Mouse (Mus musculus): ENCODE measurements around the gene Sdk2. TPM values are rescaled to one million over a fixed set of nuclear protein-coding genes. Genes with fewer than 3 reads are reported as not detected.
A peak's percentile ranks its signal among the peaks of the same experiment; 100 is the strongest.

Sdk2 gene
- polyA plus RNA-seq, 1 experiment from 2014 or later = 0.66 TPM

- 67% methylated on average over 17 of the region's 17 CpGs for WGBS
- no peaks in the 10 kb centered on the region for H3K27me3 ChIP-seq (replicated peaks; ENCODE audit: insufficient read depth, low read length)
- ATAC-seq = no peak
- H3K9ac ChIP-seq (replicated peaks; ENCODE audit: low read depth) = no peak overlapping the region
- DNase-seq (ENCODE audit: low spot score) = no peak
- TF ChIP-seq EP300 (IDR thresholded peaks at IDR 0.05) (no peak), CTCF (IDR thresholded peaks at IDR 0.05) (no peak)
- H3K9me3 ChIP-seq (ENCODE audit: low read length) = no peaks in the 10 kb centered on the region
- no peaks in the 10 kb centered on the region for H3K4me1 ChIP-seq (ENCODE audit: insufficient read depth, low read depth, low read length)
- H3K4me3 ChIP-seq (ENCODE audit: low read depth, low read length) = no peak overlapping the region
- no peaks in the 10 kb centered on the region for H3K36me3 ChIP-seq (ENCODE audit: insufficient read depth, low read length)
- no peak overlapping the region for H3K4me2 ChIP-seq (replicated peaks; ENCODE audit: low read depth, low read length)
- H3K27ac ChIP-seq (ENCODE audit: low read length) = no peak overlapping the region
Measured at GRCm38 (mm10) chr11:114054581-114055315, 12.1 kb downstream of the Sdk2 start.

GRCm38 (mm10) chr11:114051361-114051760 is 15.5 kb downstream of the Sdk2 start:
- ATAC-seq = peak; percentile 23; the same call in 1 of the 2 replicates
- WGBS = 38% methylated on average over 4 of the region's 4 CpGs
- no peak overlapping the region for H3K4me3 ChIP-seq (ENCODE audit: low read depth, low read length)
- no peaks in the 10 kb centered on the region for H3K36me3 ChIP-seq (ENCODE audit: insufficient read depth, low read length)
- no peak for TF ChIP-seq EP300 (IDR thresholded peaks at IDR 0.05)
- no peak for TF ChIP-seq CTCF (IDR thresholded peaks at IDR 0.05)
- no peak overlapping the region for H3K4me2 ChIP-seq (replicated peaks; ENCODE audit: low read depth, low read length)
- H3K27me3 ChIP-seq (replicated peaks; ENCODE audit: insufficient read depth, low read length) = no peaks in the 10 kb centered on the region
- DNase-seq (ENCODE audit: low spot score) = no peak
- no peaks in the 10 kb centered on the region for H3K9me3 ChIP-seq (ENCODE audit: low read length)
- H3K27ac ChIP-seq (ENCODE audit: low read length) = no peak overlapping the region
- H3K4me1 ChIP-seq (ENCODE audit: insufficient read depth, low read depth, low read length) = no peaks in the 10 kb centered on the region
- no peak overlapping the region for H3K9ac ChIP-seq (replicated peaks; ENCODE audit: low read depth)

- DNase-seq (ENCODE audit: low spot score) (no peak), ATAC-seq (no peak)
- H3K4me2 ChIP-seq (replicated peaks; ENCODE audit: low read depth, low read length) = no peak overlapping the region
- H3K4me1 ChIP-seq (ENCODE audit: insufficient read depth, low read depth, low read length) = no peaks in the 10 kb centered on the region
- TF ChIP-seq EP300 (IDR thresholded peaks at IDR 0.05) (no peak), CTCF (IDR thresholded peaks at IDR 0.05) (no peak)
- H3K27ac ChIP-seq (ENCODE audit: low read length) = no peak overlapping the region
- H3K27me3 ChIP-seq (replicated peaks; ENCODE audit: insufficient read depth, low read length) = no peaks in the 10 kb centered on the region
- H3K4me3 ChIP-seq (ENCODE audit: low read depth, low read length) = no peak overlapping the region
- H3K36me3 ChIP-seq (ENCODE audit: insufficient read depth, low read length) = no peaks in the 10 kb centered on the region
- no peaks in the 10 kb centered on the region for H3K9me3 ChIP-seq (ENCODE audit: low read length)
- H3K9ac ChIP-seq (replicated peaks; ENCODE audit: low read depth) = no peak overlapping the region
- WGBS = 56% methylated on average over 3 of the region's 3 CpGs
Measured at GRCm38 (mm10) chr11:114050511-114050910, 16.3 kb downstream of the Sdk2 start.

GRCm38 (mm10) chr11:114047887-114048331 is 18.9 kb downstream of the Sdk2 start:
- ATAC-seq (no peak), DNase-seq (ENCODE audit: low spot score) (no peak)
- H3K4me2 ChIP-seq (replicated peaks; ENCODE audit: low read depth, low read length) = no peak overlapping the region
- no peak overlapping the region for H3K9ac ChIP-seq (replicated peaks; ENCODE audit: low read depth)
- H3K4me1 ChIP-seq (ENCODE audit: insufficient read depth, low read depth, low read length) = no peaks in the 10 kb centered on the region
- no peak for TF ChIP-seq EP300 (IDR thresholded peaks at IDR 0.05)
- no peak for TF ChIP-seq CTCF (IDR thresholded peaks at IDR 0.05)
- no peak overlapping the region for H3K4me3 ChIP-seq (ENCODE audit: low read depth, low read length)
- no peaks in the 10 kb centered on the region for H3K9me3 ChIP-seq (ENCODE audit: low read length)
- 7% methylated on average over 10 of the region's 10 CpGs for WGBS
- H3K27me3 ChIP-seq (replicated peaks; ENCODE audit: insufficient read depth, low read length) = no peaks in the 10 kb centered on the region
- H3K27ac ChIP-seq (ENCODE audit: low read length) = no peak overlapping the region
- no peaks in the 10 kb centered on the region for H3K36me3 ChIP-seq (ENCODE audit: insufficient read depth, low read length)

DNA sequence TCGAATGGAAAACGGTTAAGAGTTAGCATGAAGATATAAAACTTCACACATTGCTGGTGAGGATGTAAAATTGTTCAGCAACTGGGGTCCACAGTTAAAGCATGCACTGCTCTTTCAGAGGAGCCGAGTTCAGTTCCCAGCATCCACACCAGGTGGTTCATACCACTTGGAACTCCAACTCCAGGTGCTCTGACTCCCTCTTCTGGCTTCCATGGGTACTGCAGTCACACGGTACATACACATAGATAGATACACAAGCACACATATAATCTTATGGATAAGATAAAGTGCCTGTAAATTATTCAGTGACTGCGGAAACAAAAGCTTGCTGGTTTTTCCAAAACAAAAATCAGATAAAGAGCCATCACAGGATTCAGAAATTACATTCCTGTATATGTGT is 19.9 kb downstream of the Sdk2 start:
- Histone ChIP-seq H3K27me3 (replicated peaks; ENCODE audit: insufficient read depth, low read length) (no peaks in the 10 kb centered on the region), H3K27ac (ENCODE audit: low read length) (no peak overlapping the region), H3K9ac (replicated peaks; ENCODE audit: low read depth) (no peak overlapping the region), H3K4me2 (replicated peaks; ENCODE audit: low read depth, low read length) (no peak overlapping the region), H3K9me3 (ENCODE audit: low read length) (no peaks in the 10 kb centered on the region), H3K4me1 (ENCODE audit: insufficient read depth, low read depth, low read length) (no peaks in the 10 kb centered on the region), H3K36me3 (ENCODE audit: insufficient read depth, low read length) (no peaks in the 10 kb centered on the region), H3K4me3 (ENCODE audit: low read depth, low read length) (no peak overlapping the region)
- WGBS = 91% methylated on average over 5 of the region's 5 CpGs
- TF ChIP-seq EP300 (IDR thresholded peaks at IDR 0.05) = no peak
- peak; percentile 20; the same call in 1 of the 2 replicates for TF ChIP-seq CTCF (IDR thresholded peaks at IDR 0.05)
- ATAC-seq (no peak), DNase-seq (ENCODE audit: low spot score) (no peak)

DNA sequence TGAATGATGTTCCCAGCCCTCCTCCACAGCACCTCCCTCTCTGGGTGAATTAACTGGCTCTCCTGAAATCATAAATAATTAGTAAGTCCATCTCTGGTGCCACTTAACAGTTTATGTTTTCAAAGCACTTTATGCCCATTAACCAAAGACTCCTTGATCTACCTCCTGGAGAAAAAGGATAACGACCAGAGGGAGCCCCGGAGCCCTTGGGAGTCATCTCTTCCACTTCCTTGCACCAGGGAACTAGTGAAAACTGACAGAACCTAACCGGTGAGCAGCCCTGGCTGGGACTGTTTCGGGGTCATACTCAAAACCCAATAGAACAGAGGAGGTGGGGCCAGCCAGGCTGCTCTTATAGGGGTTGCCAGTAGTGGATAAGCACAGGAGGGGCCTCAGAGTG is 22.5 kb downstream of the Sdk2 start:
- no peak overlapping the region for H3K9ac ChIP-seq (replicated peaks; ENCODE audit: low read depth)
- TF ChIP-seq EP300 (IDR thresholded peaks at IDR 0.05) (no peak), CTCF (IDR thresholded peaks at IDR 0.05) (no peak)
- 61% methylated on average over 4 of the region's 4 CpGs for WGBS
- H3K9me3 ChIP-seq (ENCODE audit: low read length) = no peaks in the 10 kb centered on the region
- no peak overlapping the region for H3K4me2 ChIP-seq (replicated peaks; ENCODE audit: low read depth, low read length)
- no peaks in the 10 kb centered on the region for H3K27me3 ChIP-seq (replicated peaks; ENCODE audit: insufficient read depth, low read length)
- no peaks in the 10 kb centered on the region for H3K4me1 ChIP-seq (ENCODE audit: insufficient read depth, low read depth, low read length)
- no peak for DNase-seq (ENCODE audit: low spot score)
- H3K4me3 ChIP-seq (ENCODE audit: low read depth, low read length) = no peak overlapping the region
- no peak overlapping the region for H3K27ac ChIP-seq (ENCODE audit: low read length)
- no peak for ATAC-seq
- no peaks in the 10 kb centered on the region for H3K36me3 ChIP-seq (ENCODE audit: insufficient read depth, low read length)
